Mouse (Mus musculus) left cerebral cortex, adult 2 months (tissue): Measurements from ENCODE around the gene Irgq. TPM values are rescaled to one million over a fixed set of nuclear protein-coding genes. Genes with fewer than 3 reads are reported as not detected.
"Not testable (repeated sequence)": the region's sequence is repeated elsewhere in the genome, so short reads cannot be mapped to it uniquely, and the experiment has no call there.

ENCODE experiments used
- DNase-seq, 2 experiments: peaks; one replicate each; pipeline ENCODE4 v3.0.0; 2021 to 2022; ENCODE audit warnings: low spot score in 2 of 2, mixed read lengths in 1 of 2; ENCODE audit errors: extremely low spot score in 1 of 2
- H3K27ac ChIP-seq: fragments of 200-600 bp; 2 replicates; pipeline ENCODE4 v1.8.1; 2022
- H3K4me3 ChIP-seq: fragments of 200-600 bp; 2 replicates; pipeline ENCODE4 v1.8.1; 2022
- CTCF ChIP-seq: fragments of 200-600 bp; IDR thresholded peaks from 2 replicates; pipeline ENCODE4 v1.8.1; 2022; ENCODE audit warnings: antibody characterized with exemption, mild to moderate bottlenecking, moderate library complexity
- intact Hi-C: fragments of 180-260 bp; cut with DNase I; formaldehyde crosslinking; loops from one replicate; pipeline ENCODE4 v1.15.1; 2025
- total RNA-seq, 2 experiments: library from RNA; stranded (reverse); gene quantifications; 2 replicates each; pipeline ENCODE4 v1.2.3; 2021

Gene Irgq
- total RNA-seq, 2 experiments from 2014 or later, result 81.6 to 84.3 TPM

- H3K4me3 ChIP-seq, result no peak overlapping the region
- DNase-seq, result no peak
- intact Hi-C loops, result no loop called here
- H3K27ac ChIP-seq, result peak overlapping the region; percentile 83
- TF ChIP-seq CTCF, result no peak
These were observed 12.8 kb upstream of the Irgq start for GRCm38 (mm10) chr7:24517654-24518053.

GRCm38 (mm10) chr7:24519130-24519529, 11.4 kb upstream of the Irgq start:
- no peak for TF ChIP-seq CTCF
- H3K4me3 ChIP-seq, result no peak overlapping the region
- no peak for DNase-seq
- no peak overlapping the region for H3K27ac ChIP-seq
- intact Hi-C loops, result no loop called here

DNA sequence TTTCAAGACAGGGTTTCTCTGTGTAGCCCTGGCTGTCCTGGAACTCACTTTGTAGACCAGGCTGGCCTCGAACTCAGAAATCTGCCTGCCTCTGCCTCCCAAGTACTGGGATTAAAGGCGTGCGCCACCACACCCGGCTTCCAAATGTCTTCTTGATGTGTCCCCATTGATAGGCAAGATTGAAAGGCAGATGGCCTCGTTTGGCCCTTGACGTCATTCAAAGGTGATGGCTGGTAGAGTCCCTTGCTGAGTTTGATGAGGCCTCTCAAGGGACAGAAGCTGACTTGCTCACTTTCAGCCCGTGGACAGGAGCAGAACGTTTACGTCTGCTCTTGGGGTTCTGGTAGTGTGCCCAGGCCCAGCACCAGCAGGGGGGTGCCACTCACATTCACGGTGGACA, 10.4 kb upstream of the Irgq start:
- DNase-seq, intact Hi-C loops, H3K27ac ChIP-seq, H3K4me3 ChIP-seq: not testable (repeated sequence)

DNA sequence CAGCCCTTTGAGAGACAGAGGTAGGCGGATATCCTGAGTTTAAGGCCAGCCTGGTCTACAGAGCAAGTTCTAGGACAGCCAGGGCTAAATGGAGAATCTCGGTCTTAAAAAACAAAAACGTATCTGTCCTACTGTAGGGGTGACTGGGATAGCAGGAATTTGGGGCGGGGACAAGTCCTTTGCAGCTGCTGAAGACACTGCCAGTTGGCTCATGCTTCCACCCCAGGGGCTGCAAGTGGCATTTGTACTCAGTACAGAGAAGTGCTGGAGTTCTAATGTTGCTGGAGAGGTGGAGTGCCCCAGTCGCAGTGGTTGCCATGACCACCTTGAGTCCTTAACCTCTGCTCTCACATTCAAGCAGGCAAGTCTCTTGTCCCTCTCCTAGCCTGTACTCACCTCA, 7.7 kb upstream of the Irgq start:
- DNase-seq, result no peak
- no peak for TF ChIP-seq CTCF
- H3K27ac ChIP-seq, result no peak overlapping the region
- no peak overlapping the region for H3K4me3 ChIP-seq
- intact Hi-C loops, result no loop called here

- intact Hi-C loops, result no loop called here
- no peak overlapping the region for H3K27ac ChIP-seq
These were observed 6.8 kb upstream of the Irgq start for GRCm38 (mm10) chr7:24523723-24524122.

DNA sequence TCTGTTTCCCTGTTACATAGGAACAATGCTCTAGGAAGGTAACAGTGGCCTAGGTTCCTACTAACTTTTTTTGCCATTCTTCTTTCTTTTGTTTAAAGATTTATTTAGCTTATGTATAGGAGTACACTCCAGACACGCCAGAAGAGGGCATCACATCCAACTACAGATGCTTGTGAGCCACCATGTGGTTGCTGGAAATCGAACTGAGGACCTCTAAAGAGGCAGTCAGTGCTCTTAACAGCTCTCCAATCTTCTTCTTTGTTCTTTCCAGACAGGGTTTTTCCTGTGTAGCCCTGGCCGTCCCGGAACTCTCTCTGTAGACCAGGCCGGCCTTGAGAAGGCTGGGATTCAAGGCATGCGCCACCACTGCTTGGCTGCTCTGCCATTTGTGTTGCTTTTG, 5.5 kb upstream of the Irgq start:
- H3K4me3 ChIP-seq, result no peak overlapping the region
- peak; percentile 6 for TF ChIP-seq CTCF
- intact Hi-C loops, result no loop called here
- no peak overlapping the region for H3K27ac ChIP-seq
- no peak for DNase-seq

More at GRCm38 (mm10) chr7:24523723-24524122, 6.8 kb upstream of the Irgq start:
- TF ChIP-seq CTCF, result no peak
- no peak for DNase-seq
- no peak overlapping the region for H3K4me3 ChIP-seq

DNA sequence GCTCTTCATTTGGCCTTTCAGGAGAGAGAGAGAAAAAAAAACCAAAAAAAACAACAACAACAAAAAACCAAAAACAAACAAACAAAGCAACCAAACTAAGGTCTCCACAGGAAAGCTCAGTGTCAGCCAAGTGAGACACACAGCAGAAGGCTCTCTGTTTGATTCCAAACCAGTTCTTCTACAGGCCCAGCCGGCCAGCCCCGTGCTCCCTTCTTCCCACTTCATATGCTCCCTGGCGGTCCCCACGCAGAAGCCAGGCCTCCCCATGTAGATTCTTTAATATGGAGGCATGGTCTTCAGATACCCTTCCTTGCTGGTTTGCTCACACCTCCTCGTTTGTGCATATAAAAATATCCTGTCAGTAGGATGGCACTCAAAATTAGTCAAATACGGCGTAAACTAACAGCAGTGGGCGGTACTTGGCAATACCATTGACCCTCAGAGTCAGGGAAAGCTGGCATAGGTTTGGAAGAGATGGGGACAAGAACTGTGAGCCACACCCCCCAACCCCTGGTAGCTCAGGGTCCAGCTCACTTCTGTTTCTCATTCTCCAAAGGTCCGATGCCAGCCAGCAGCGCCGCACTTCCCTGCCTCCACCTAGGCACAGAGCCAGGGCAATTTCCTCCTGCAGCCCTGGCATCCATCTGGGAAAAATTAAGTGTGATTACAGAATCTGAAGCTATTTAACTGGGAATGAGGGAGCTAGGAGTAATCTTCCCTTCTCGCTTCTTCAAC, 4.6 kb upstream of the Irgq start:
- Histone ChIP-seq H3K27ac (no peak overlapping the region), H3K4me3 (no peak overlapping the region)
- intact Hi-C loops, result no loop called here
- TF ChIP-seq CTCF, result no peak
- no peak for DNase-seq

DNA sequence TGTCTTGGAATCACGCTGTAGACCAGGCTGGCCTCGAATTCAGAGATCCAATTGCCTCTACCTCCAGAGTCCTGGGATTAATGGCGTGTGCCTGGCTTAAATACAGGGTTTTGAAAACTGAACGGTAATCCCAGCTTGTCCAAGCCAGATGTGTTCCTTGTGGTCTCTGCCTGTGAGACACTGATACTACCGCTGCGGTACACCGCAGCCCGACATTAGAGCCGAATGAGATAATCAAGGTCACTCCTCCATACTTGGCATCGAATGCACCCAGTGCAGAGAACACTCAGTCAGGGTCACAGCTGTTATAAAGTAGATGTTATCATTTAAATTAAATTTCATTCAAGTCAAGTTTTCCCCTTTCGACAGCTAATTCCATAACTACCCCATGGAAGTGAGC, 1.6 kb upstream of the Irgq start:
- DNase-seq, result no peak
- no peak overlapping the region for H3K27ac ChIP-seq
- intact Hi-C loops, result no loop called here
- H3K4me3 ChIP-seq, result no peak overlapping the region
- TF ChIP-seq CTCF, result no peak

GRCm38 (mm10) chr7:24529580-24529979, 909 bp upstream of the Irgq start:
- intact Hi-C loops, result no loop called here
- Histone ChIP-seq H3K4me3 (peak overlapping the region; percentile 65), H3K27ac (peak overlapping the region; percentile 99)
- no peak for DNase-seq
- no peak for TF ChIP-seq CTCF

DNA sequence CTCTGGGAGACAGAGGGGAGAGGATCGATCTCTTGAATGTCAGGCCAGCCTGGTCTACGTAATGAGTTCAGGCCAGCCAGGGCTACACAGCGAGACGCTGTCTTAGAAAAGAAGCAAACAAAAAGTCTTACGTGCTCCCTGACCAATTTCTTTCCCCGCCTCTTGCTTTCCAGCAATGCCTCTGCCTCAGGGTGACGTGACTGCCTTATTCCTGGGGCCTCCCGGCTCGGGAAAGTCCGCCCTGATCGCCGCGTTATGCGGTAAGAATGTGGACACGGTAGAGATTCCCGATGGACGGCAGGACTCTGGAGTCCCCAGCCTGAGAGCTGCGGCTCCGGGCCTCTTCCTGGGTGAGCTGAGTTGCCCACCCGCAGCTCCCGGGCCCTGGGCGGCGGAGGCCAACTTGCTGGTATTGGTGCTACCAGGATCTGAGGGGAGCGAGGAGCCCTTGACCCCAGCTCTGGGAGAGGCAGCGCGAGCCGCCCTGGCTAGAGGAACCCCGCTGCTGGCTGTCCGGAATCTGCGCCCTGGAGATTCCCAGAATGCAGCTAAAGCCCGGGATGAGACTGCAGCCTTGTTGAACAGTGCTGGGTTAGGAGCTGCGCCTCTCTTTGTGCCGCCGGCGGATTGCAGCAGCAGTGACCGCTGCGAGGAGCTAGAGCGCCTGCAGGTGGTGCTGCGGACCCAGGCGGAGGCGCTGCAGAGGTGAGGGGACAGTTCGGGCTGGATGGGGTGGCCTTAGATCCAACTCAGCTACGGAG, 902 bp downstream of the Irgq start:
- intact Hi-C loops, result loop anchor here (2.0 kb wide), 1 partner anchor 51 kb away; no protein-coding TSS in a partner anchor
- TF ChIP-seq CTCF, result peak; percentile 83
- Histone ChIP-seq H3K27ac (peak overlapping the region; percentile 99), H3K4me3 (peak overlapping the region; percentile 65)
- DNase-seq, result peak; percentile 75 to 76

GRCm38 (mm10) chr7:24533031-24533571, 2.6 kb downstream of the Irgq start:
- Histone ChIP-seq H3K27ac (no peak overlapping the region), H3K4me3 (no peak overlapping the region)
- no peak for TF ChIP-seq CTCF
- intact Hi-C loops, result no loop called here
- no peak for DNase-seq

GRCm38 (mm10) chr7:24533806-24534205, 3.3 kb downstream of the Irgq start:
- DNase-seq, result no peak
- intact Hi-C loops, result no loop called here
- H3K4me3 ChIP-seq, result peak overlapping the region; percentile 31

More at GRCm38 (mm10) chr7:24533806-24534205, 3.3 kb downstream of the Irgq start:
- no peak overlapping the region for H3K27ac ChIP-seq
- TF ChIP-seq CTCF, result no peak
